Mouse (Mus musculus) urinary bladder, postnatal 36 days (tissue): ENCODE results near the gene Apobec3.

ENCODE experiments used
- DNase-seq, 2 experiments: peaks; one replicate each; pipeline ENCODE4 v3.0.0; 2022; ENCODE audit warnings: low spot score in 2 of 2, mixed read lengths in 1 of 2

Gene Apobec3

GRCm38 (mm10) chr15:79891436-79892212 lies at the start of gene Apobec3:
TSS of gene Apobec3 (plus strand) at chr15:79891659.
- peak; percentile 62 to 73 for DNase-seq

GRCm38 (mm10) chr15:79842985-79843384 lies 48.5 kb upstream of the Apobec3 start:
- DNase-seq, result no peak

DNA sequence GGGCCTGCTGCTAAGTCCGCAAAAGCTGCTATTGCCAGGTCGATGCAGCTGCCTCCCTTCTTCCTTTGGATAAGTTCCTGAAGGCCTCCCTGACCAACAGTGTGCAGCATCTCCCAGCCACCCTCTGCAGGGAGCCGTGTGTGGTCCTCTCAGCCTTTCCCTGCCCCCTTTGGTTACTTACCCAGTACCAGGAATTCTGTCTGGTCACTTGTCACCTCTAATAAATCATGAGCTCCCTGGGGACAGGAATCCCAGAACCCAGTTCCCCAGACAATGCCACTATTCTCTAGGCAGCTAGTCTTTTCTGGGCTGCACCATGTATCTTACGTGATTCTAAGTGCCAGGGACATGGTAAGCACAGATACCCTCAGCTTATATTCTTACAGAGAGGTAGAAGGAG lies 45.5 kb upstream of the Apobec3 start:
- DNase-seq, result no peak

GRCm38 (mm10) chr15:79847100-79847499 lies 44.4 kb upstream of the Apobec3 start:
- peak; percentile 46 to 61 for DNase-seq

DNA sequence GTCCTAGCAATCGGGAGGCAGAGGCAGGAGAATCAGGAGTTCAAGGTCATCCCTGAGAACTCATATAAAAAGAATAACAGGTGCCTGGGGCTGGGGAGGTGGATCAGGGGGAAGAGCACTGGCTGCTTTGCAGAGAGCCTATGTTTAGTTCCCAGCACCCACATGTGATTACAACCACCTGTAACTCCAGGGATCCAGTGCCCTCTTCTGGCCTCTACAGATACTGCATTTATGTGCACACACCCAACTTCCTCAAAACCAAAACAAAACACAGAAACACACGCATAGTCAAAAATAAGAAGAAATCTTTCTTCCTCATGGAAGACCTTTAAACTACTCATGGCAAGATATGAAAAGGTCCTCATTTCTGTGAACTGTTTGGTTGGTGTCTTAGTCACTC lies 41.3 kb upstream of the Apobec3 start:
- DNase-seq, result no peak

DNA sequence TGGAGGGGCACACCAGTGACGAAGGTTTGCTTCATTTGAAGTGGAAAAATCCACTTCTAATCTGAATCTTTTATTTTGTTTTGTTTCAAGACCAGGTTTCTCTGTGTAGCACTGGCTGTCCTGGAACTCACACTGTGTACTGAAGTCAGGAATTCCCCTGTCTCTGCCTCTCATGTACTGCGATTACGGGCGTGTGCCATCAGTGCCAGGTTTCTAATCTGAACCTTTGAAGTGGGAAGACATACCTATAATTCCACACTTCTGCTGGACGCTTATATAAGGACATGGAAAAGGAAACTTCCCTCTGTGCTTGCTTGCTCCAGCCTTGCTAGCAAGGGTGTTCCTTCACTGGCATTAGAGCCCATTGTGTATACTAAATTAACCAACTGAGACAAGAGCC lies 32.5 kb upstream of the Apobec3 start:
- no peak for DNase-seq

GRCm38 (mm10) chr15:79859821-79860220 lies 31.6 kb upstream of the Apobec3 start:
- DNase-seq, result no peak

- DNase-seq, result no peak
Observed at GRCm38 (mm10) chr15:79867260-79868002, 24.0 kb upstream of the Apobec3 start.

- DNase-seq, result no peak
Observed at GRCm38 (mm10) chr15:79873545-79873944, 17.9 kb upstream of the Apobec3 start.

GRCm38 (mm10) chr15:79873995-79874394 lies 17.5 kb upstream of the Apobec3 start:
- DNase-seq, result no peak

- no peak for DNase-seq
Observed at GRCm38 (mm10) chr15:79875261-79875995, 16.0 kb upstream of the Apobec3 start.

- DNase-seq, result no peak
Observed at GRCm38 (mm10) chr15:79878725-79879136, 12.7 kb upstream of the Apobec3 start.

- DNase-seq, result peak; percentile 84 to 90
Observed at GRCm38 (mm10) chr15:79879319-79879718, 12.1 kb upstream of the Apobec3 start.

- no peak for DNase-seq
Observed at GRCm38 (mm10) chr15:79880477-79880876, 11.0 kb upstream of the Apobec3 start.

- no peak for DNase-seq
Observed at GRCm38 (mm10) chr15:79882623-79883267, 8.7 kb upstream of the Apobec3 start.

GRCm38 (mm10) chr15:79883352-79883822 lies 8.1 kb upstream of the Apobec3 start:
- DNase-seq, result peak; percentile 91 to 94

- no peak for DNase-seq
Observed at GRCm38 (mm10) chr15:79884820-79885219, 6.6 kb upstream of the Apobec3 start.

DNA sequence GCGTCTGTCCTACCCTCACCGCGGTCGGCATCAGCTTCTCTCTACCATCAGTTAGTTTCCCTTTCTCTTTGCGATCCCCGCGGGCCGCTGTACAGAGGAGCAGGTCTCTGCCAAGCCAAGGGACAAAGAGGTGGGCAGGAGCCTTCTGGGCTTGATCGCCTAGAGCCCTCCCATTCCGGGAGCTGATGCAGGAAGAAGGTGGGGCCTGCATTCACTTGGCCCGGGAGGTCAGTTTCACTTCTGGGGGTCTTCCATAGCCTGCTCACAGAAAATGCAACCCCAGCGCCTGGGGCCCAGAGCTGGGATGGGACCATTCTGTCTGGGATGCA lies 718 bp downstream of the Apobec3 start:
- peak; percentile 60 to 73 for DNase-seq

- DNase-seq, result no peak
Observed at GRCm38 (mm10) chr15:79892995-79893823, 1.8 kb downstream of the Apobec3 start.

GRCm38 (mm10) chr15:79893824-79894123 lies 2.3 kb downstream of the Apobec3 start:
- no peak for DNase-seq

DNA sequence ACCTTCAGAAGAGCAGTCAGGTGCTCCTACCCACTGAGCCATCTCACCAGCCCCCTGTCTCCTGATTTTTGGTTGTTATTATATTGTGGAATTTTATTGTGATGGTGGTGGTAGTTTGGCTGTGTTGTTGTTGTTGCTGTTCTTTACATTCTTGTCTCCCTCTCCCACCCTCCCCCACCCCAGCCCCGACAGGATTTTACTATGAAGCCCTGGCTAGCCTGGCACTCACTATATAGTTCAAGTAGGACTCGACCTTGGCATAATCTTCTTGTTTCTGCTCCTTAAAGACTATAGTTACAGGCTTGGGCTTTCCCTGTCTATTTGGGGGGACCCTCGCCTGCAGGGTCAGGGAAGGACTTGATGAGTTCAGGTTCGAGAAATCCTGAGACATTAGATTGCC lies 2.9 kb downstream of the Apobec3 start:
- no peak for DNase-seq
